Mouse (Mus musculus) macrophage (primary cell): ENCODE data around the gene Pacrg. TPM values are rescaled to one million over a fixed set of nuclear protein-coding genes. Genes with fewer than 3 reads are reported as not detected.

Source experiments
- H3K27ac ChIP-seq: fragments of 350-480 bp; formaldehyde crosslinking; 2 replicates; pipeline ENCODE4 v1.9.0; 2021
- H3K36me3 ChIP-seq: fragments of 350-480 bp; formaldehyde crosslinking; 2 replicates; pipeline ENCODE4 v1.9.0; 2021; ENCODE audit errors: inconsistent target
- H3K4me3 ChIP-seq: fragments of 350-480 bp; formaldehyde crosslinking; 2 replicates; pipeline ENCODE4 v1.9.0; 2021; ENCODE audit errors: inconsistent target
- H3K79me2 ChIP-seq: fragments of 350-480 bp; formaldehyde crosslinking; 2 replicates; pipeline ENCODE4 v1.9.0; 2021; ENCODE audit errors: inconsistent target
- WGBS: methylation state at CpG from one replicate; pipeline ENCODE4 v1.1.7; 2026; ENCODE audit warnings: inconsistent platforms; ENCODE audit not compliant: missing documents; 5-methylcytosine and 5-hydroxymethylcytosine counted together
- polyA plus RNA-seq: library from polyadenylated mRNA; stranded (reverse); fragments of 250-400 nt; gene quantifications from 3 replicates; pipeline ENCODE4 v1.2.4, GENCODE M21; 2018; ENCODE audit warnings: inconsistent platforms

The Pacrg gene
- polyA plus RNA-seq, 1 experiment from 2014 or later, result 2.6 TPM

DNA sequence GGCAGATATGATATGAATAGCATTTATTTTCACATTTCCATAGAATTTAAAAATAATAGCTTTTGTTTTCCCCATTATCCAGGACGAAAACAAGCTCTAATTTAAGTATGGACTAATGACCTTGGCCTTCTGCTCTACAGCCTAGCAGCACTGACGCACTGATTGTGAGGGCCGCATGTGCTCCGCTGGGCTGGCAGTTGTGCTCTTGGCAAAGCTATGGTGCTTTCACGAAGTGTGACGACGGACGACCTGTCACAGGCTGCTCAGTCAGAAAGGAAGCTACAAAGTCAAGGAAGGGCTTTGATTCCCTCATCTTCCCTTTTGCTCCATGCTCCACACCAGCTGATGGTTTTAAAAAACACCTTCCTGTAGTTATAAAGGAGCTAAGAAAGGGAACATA is 142.1 kb downstream of the Pacrg start:
- Histone ChIP-seq H3K36me3 (no peaks in the 10 kb centered on the region), H3K4me3 (no peak overlapping the region), H3K27ac (no peak overlapping the region), H3K79me2 (no peaks in the 10 kb centered on the region)
- WGBS, result 74% methylated on average over 8 of the region's 8 CpGs

DNA sequence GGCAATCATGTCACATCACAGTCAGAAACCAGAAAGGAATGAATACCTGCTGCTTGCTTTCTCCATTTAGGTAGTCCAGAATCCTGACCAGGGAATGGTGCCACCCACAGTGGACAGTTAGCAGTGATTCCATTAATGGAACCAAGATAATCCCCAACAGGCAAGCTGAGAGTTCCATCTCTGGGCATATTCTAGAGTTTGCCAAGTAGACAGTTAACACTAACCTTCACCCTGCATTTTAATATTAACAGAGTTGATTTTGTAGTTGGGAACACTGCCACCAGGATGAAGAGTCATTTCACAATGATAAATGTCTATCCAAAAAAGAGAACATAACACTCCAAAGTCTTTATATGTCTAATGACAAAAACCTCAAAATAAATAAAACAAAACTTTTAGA is 144.7 kb downstream of the Pacrg start:
- no peak overlapping the region for H3K27ac ChIP-seq
- H3K4me3 ChIP-seq, result no peak overlapping the region
- H3K79me2 ChIP-seq, result no peaks in the 10 kb centered on the region
- H3K36me3 ChIP-seq, result no peaks in the 10 kb centered on the region

DNA sequence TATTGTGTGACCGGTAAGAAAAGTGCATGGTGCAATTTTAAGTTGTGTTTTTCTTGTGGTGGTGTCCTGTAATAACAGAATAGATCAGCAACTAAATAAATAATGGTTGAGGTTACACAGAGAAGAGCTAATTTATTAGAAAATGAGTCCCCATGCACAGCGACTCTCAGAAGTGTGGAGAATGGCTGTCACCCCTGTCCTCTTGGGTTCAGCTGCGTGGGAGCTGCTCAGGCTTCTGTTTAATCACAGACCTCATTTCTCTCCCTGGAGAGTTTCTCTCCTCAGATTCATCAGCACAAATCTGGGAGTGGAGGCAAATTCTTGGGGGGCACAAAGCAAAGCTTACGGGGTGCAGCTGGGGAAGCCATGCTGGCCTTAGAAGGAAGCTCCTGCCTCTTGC is 163.0 kb downstream of the Pacrg start:
- Histone ChIP-seq H3K27ac (no peak overlapping the region), H3K36me3 (no peaks in the 10 kb centered on the region), H3K4me3 (no peak overlapping the region), H3K79me2 (no peaks in the 10 kb centered on the region)
- 96% methylated on average over 4 of the region's 4 CpGs for WGBS

DNA sequence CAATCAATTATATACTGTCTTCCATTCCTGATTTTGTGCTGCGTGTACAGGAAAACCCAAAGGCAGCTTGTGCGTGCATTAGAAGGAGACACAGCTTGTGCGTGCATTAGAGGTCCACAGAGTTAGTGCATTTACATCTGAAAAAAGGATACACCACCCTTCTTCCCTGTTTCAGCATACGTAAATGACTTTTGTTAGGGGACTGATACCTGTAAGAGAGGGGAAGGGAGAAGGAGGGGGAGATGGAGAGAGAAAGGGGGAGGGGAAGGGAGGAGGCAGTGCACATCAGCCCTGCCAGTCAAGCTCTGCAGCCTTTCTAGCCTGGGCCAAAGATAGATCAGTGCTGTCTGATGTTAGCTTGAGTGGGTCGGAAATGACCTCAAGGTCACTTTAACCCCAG is 164.6 kb downstream of the Pacrg start:
- Histone ChIP-seq H3K79me2 (no peaks in the 10 kb centered on the region), H3K36me3 (no peaks in the 10 kb centered on the region), H3K4me3 (no peak overlapping the region), H3K27ac (no peak overlapping the region)
- WGBS, result 90% methylated on average over 4 of the region's 5 CpGs

DNA sequence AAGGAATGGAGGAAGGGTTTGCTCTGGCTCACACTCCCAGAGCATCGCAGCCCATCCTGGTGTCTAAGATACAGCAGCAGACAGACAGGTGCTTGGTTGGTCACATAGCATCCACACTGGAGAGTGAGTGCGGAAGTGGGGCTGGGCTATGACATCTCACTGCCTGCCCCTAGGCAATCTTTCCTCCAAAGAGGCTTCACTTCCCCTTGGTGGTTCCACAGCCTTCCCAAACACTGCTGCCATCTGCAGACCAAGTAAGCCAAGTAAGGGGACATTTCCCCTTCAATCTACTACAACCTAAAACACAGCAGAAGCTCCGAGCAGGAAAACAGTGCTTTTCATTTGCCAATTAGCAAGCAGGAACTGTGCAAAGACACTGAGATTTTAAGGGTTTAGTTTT is 165.1 kb downstream of the Pacrg start:
- Histone ChIP-seq H3K4me3 (no peak overlapping the region), H3K27ac (no peak overlapping the region), H3K79me2 (no peaks in the 10 kb centered on the region), H3K36me3 (no peaks in the 10 kb centered on the region)
- 60% methylated on average over 3 of the region's 3 CpGs for WGBS

DNA sequence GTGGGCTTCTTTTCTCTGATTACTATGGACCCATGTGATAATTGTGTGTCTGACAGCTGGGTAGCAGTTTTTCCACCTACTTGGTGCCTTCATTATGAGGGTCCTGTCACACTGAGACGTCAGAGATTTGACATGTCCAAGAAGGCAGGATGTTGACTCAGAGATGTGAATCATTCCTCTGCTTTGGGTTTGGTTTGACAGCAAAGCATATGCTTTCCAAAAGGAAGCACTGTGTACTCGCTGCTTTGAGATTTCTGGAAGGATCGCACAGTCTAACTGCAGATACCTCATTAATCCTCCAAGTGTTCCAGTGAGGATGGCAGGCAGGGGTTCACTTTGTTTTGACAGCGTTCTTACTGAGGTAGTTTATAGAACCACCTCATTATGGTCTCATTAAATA is 178.8 kb downstream of the Pacrg start:
- H3K27ac ChIP-seq, result no peak overlapping the region
- WGBS, result 74% methylated on average over 4 of the region's 4 CpGs
- H3K4me3 ChIP-seq, result no peak overlapping the region
- H3K79me2 ChIP-seq, result no peaks in the 10 kb centered on the region
- H3K36me3 ChIP-seq, result no peaks in the 10 kb centered on the region

DNA sequence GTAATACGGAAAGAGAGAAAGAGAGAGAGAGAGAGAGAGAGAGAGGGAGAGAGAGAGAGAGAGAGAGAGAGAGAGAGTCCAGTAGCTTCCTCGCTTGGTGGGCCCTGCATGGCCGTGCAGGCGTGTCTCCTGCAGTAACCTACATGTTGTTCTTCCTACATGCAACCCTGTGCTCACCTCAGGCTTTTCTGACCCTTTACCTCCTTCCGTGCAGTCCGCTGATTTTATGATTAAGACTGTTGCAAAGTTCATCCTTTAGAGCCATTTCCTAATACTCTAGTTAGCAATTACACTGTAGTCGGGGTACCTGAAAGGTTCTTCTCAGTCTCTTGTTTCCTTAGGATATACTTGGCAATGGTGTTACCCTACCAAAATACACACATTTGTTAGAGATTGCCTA is 196.5 kb downstream of the Pacrg start:
- Histone ChIP-seq H3K27ac (no peak overlapping the region), H3K36me3 (no peaks in the 10 kb centered on the region), H3K79me2 (no peaks in the 10 kb centered on the region), H3K4me3 (no peak overlapping the region)
- 96% methylated on average over 5 of the region's 7 CpGs for WGBS

DNA sequence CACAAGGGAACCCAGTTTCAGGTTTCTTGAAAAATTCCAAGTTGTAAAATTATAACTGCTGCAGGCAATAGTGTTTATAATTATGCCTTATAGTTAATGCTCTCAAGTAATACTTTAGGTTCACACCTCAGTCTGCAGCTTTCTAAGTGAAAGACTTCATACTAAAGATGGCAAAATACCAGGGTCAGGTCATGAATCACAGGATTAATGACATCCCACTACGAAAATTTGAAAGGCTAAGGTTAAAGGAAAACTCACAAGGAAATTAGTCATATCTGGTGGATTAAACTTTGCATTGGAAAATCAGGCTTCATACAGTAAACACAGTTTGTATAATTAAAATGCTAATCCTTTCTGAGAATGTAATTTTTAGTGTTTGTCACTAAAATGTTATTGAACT is 200.3 kb downstream of the Pacrg start:
- no peak overlapping the region for H3K4me3 ChIP-seq
- no peaks in the 10 kb centered on the region for H3K79me2 ChIP-seq
- no peak overlapping the region for H3K27ac ChIP-seq
- 88% methylated on average over 1 of the region's 1 CpGs for WGBS
- H3K36me3 ChIP-seq, result no peaks in the 10 kb centered on the region

DNA sequence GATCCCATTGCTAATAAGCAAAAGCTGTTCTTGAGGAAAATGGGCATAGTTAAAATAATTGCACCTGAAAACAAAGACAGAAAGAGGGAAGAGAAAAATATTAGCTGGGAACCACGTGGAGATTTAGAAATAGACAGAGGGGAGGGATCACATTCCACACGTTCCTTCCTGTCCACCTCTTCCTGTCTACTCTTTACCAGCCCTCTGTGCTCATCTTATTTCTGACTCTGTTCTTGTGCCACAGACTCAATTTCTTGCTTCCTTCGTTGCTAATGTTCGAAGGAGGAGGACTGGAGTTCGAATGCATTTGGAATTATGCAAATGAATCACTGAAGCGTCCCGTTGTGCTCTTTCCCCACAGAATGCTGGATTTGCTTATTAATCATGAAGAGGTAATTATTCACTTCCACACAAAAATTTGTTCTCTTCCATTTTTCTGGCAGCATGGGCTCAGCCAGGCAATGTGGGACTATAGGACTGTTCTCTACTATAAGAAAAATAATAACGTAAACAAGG is 204.1 kb downstream of the Pacrg start:
- Histone ChIP-seq H3K79me2 (no peaks in the 10 kb centered on the region), H3K4me3 (no peak overlapping the region), H3K36me3 (no peaks in the 10 kb centered on the region), H3K27ac (no peak overlapping the region)
- 76% methylated on average over 8 of the region's 8 CpGs for WGBS

DNA sequence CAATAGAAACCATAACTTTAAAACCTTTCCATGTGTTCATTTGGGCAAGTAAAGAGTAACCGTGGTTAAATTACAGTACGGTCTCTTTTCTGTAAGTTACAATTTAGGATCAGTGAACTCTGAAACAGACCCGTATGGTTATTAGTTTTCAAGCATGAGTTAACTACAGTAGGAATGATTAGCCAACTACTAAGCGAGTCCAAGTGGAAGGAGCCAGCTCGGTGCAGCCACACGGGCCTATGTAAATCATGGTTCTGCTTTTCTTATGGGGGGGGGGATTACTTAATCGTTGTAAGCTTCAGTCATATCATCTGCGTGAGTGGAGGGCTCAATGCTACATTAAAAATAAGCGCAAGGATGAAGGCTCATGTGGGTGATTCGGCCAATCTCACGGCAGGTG is 204.6 kb downstream of the Pacrg start:
- no peak overlapping the region for H3K27ac ChIP-seq
- H3K79me2 ChIP-seq, result no peaks in the 10 kb centered on the region
- 91% methylated on average over 11 of the region's 11 CpGs for WGBS
- no peak overlapping the region for H3K4me3 ChIP-seq
- no peaks in the 10 kb centered on the region for H3K36me3 ChIP-seq

DNA sequence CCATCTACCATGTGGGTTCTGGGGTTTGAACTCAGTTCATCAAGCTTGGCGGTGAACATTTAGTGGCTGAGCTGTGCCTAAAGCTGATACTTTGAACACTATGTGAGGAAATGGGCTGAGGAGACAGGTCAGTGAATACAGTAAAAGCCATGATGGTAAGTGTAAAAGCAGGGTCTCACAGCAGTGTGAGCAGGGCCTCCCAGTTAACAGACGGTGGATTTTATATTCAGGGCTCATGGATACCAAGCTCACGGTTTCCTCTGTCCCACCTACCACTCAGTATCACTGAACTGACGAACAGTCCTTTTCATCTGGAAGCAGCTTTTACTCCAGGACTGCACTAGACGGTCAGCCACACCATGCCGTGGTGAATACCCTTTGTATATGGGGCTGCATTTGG is 205.1 kb downstream of the Pacrg start:
- no peaks in the 10 kb centered on the region for H3K36me3 ChIP-seq
- no peak overlapping the region for H3K27ac ChIP-seq
- 96% methylated on average over 6 of the region's 6 CpGs for WGBS
- no peak overlapping the region for H3K4me3 ChIP-seq
- no peaks in the 10 kb centered on the region for H3K79me2 ChIP-seq

DNA sequence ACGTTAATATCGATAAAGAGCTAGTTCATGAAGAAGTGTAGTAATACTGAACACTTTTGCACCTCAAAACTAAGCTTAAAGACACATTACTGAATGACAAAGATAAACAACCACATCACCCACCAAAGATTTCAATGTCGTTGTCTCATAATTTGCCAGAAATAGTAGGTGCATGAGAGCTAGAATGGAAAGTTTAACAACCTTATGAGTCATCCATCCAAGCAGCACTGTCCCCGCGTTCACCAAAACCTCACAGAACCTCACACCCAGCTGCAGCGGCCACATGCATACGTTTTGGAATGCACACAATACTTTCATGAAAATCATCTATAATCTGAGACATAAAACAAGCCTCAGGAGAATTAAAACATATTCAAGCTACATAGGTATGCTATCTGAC is 206.3 kb downstream of the Pacrg start:
- H3K4me3 ChIP-seq, result no peak overlapping the region
- H3K79me2 ChIP-seq, result no peaks in the 10 kb centered on the region
- no peaks in the 10 kb centered on the region for H3K36me3 ChIP-seq
- 94% methylated on average over 7 of the region's 7 CpGs for WGBS
- H3K27ac ChIP-seq, result no peak overlapping the region

DNA sequence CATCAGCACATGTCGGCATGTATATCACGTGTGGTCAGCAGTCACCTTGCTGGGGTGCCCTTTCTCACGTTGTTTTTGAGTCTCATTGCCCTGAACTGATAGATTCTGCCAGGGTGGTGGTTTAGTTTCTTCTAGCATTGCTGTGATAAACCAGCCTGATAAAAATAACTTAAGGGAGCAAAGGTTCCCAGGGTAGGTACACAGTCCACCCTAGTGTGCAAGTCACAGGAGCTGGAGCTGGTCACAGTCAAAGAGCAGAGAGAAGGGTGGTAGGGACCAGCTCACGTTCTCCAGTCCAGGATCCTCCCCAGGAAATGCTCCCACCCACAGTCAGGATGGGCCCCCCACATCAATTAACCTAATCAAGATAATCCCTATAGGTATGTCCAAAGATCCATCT is 211.9 kb downstream of the Pacrg start:
- no peaks in the 10 kb centered on the region for H3K79me2 ChIP-seq
- no peak overlapping the region for H3K4me3 ChIP-seq
- H3K27ac ChIP-seq, result no peak overlapping the region
- H3K36me3 ChIP-seq, result no peaks in the 10 kb centered on the region
- 95% methylated on average over 4 of the region's 4 CpGs for whole genome bisulfite sequencing

DNA sequence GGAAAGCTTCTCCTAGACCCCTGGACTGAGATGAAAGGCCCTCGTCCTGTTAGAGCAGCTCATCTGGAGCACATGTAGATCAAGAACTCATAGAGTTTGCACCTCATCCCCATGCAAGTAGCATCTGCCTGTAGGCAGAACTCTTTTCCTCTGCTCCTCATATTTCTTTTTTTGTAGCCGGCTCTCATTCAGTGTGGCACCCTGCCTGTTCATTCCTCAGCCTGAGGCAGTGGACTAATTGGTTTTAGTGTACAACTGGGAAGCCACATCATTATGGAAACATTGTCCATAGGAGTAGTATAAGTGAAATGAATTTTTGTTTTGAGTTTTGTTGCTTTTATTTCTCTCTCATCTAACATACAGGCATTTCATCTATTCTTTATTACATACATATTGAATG is 212.6 kb downstream of the Pacrg start:
- no peak overlapping the region for H3K4me3 ChIP-seq
- no peak overlapping the region for H3K27ac ChIP-seq
- no peaks in the 10 kb centered on the region for H3K79me2 ChIP-seq
- no peaks in the 10 kb centered on the region for H3K36me3 ChIP-seq
- WGBS, result 100% methylated on average over 2 of the region's 2 CpGs

DNA sequence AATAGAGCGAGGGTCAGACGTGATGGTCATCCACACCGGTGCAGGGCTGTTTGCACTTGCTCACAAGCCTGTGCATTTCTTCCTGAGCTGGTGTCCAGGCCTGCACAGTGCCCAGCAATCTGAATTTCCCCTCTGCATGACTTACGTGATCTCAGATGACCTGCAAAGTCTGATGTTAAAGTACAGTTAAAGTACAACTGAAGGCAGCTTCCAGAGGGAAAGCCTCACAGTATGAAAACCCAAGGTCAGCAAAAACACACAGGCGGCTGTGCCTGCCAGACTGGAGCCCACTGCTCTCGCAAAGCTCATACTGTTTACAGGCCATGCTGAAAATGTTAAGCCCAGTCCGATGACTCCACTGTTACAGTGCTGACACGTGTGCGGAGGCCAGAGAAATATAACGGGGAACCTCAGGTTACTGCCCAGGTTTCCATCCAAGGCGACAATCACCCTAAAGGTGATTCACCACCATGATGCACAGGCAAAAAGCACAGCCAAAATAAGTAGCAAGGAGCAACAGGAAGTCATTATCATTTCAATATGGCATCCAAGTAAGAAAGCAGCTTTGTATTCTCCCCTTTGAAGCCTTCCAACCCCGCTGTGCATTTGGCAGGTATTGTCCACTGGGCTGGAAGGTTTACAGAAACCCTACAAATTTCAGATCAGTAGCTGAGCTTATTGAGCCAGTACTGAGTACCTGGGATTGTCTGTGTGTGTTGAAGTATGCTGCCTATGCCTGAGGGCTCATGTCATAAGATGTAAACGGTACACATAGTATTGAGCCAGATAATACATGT is 213.6 kb downstream of the Pacrg start:
- H3K27ac ChIP-seq, result no peak overlapping the region
- no peaks in the 10 kb centered on the region for H3K36me3 ChIP-seq
- 97% methylated on average over 12 of the region's 13 CpGs for WGBS
- no peaks in the 10 kb centered on the region for H3K79me2 ChIP-seq
- no peak overlapping the region for H3K4me3 ChIP-seq
